ENCODE assay signal across 8 mouse cellular contexts in genomic region chr2:124719820-124720478, GRCm38 (mm10).
A peak's percentile ranks its signal among the peaks of the same experiment; 100 is the strongest.
DNase-seq lines count a peak whose midpoint lies in the region; ATAC-seq lines count a peak whose summit lies in the region.

No protein-coding gene starts in this region.

- H3K27me3 ChIP-seq in kidney, embryonic 14.5 days (ENCODE audit: control insufficient read depth, insufficient read depth, low read length): no peaks in the 10 kb centered on the region
- peaks cover 19% of the 10 kb centered on the region for H3K27me3 ChIP-seq in megakaryocyte, embryonic 14.5 days (replicated peaks)

- no peak overlapping the region for H3K4me2 ChIP-seq in kidney, embryonic 14.5 days (replicated peaks; ENCODE audit: low read depth, low read length)

- ATAC-seq in kidney, embryonic 14.5 days (ENCODE audit: low FRiP score, low TSS enrichment): peak; percentile 84

- H3K9ac ChIP-seq in kidney, embryonic 14.5 days (ENCODE audit: low read depth, low read length): no peak overlapping the region

- peak; percentile 90 for DNase-seq in heart, adult 11 months
- no peak for DNase-seq in heart, adult 18-20 months
- peak; percentile 2 for DNase-seq in ES-CJ7 (ENCODE audit: low read depth, low spot score)
- no peak for DNase-seq in retina, embryonic 14.5 days (ENCODE audit: low spot score)
- DNase-seq in adrenal gland, postnatal 4 days (ENCODE audit: low spot score in 2 of 2): no peak
- no peak for DNase-seq in urinary bladder, postnatal 14 days (ENCODE audit: low spot score)

- H3K4me1 ChIP-seq in kidney, embryonic 14.5 days (ENCODE audit: control insufficient read depth, insufficient read depth, low read length): peaks cover 15% of the 10 kb centered on the region
- peaks cover 60% of the 10 kb centered on the region for H3K4me1 ChIP-seq in megakaryocyte, embryonic 14.5 days

- no peaks in the 10 kb centered on the region for H3K36me3 ChIP-seq in kidney, embryonic 14.5 days (ENCODE audit: control insufficient read depth, insufficient read depth, low read length)
- peaks cover 2% of the 10 kb centered on the region for H3K36me3 ChIP-seq in megakaryocyte, embryonic 14.5 days (replicated peaks; ENCODE audit: low read length)

- no peaks in the 10 kb centered on the region for H3K9me3 ChIP-seq in kidney, embryonic 14.5 days (ENCODE audit: control insufficient read depth, low read length)
- H3K9me3 ChIP-seq in megakaryocyte, embryonic 14.5 days: peaks cover 2% of the 10 kb centered on the region; the same call in 1 of the 2 replicates

- WGBS in kidney, embryonic 14.5 days: 38% methylated on average over 14 of the region's 14 CpGs

- no peak overlapping the region for H3K27ac ChIP-seq in kidney, embryonic 14.5 days (ENCODE audit: low read depth, low read length)

- H3K4me3 ChIP-seq in kidney, embryonic 14.5 days (ENCODE audit: low read length): no peak overlapping the region
- H3K4me3 ChIP-seq in megakaryocyte, embryonic 14.5 days (replicated peaks): peak overlapping the region; percentile 64

Comparison
In these comparisons a context has a peak if more than half of its experiments do, and no peak if none do; other contexts are left out.
1. DNase-seq: peak in heart, adult 11 months (single experiment) and ES-CJ7 (single experiment); none in heart, adult 18-20 months (0 of 2), retina, embryonic 14.5 days (single experiment), adrenal gland, postnatal 4 days (0 of 2) and urinary bladder, postnatal 14 days (single experiment).